ENCODE assay signal across 26 mouse cellular contexts in the genomic region with DNA sequence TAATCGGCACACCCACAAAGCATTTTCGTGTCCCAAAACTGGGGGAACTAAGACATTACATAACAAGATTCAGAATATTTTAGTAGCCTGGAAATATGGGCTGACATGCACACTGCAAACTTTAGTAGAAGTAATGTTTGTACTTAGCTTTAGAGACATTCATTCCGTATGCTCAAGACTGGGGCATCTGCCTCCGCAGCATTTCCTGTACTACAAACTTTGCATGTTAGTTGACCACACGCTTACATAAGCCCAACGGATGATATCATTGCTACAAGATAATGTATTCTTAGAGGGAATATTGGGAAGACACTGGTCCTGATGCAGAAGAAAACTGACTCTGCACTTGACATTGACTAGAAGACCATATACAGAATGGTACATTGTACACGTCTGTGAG. TPM values are rescaled to one million over a fixed set of nuclear protein-coding genes. Genes with fewer than 3 reads are reported as not detected.
"Had no signal": no experiment of that assay in that cellular context is flagged by ENCODE, and none has a peak within 500 bp of the region (broad histone marks: within the 10 kb centered on the region; RNA-seq: fewer than 3 reads in every experiment).

No protein-coding gene starts in this region.

- H3K4me2 ChIP-seq: heart, embryonic 12.5 days; hindbrain, embryonic 12.5 days; hindbrain, embryonic 14.5 days; intestine, embryonic 15.5 days; limb, embryonic 12.5 days; liver, embryonic 11.5 days; liver, embryonic 13.5 days; liver, embryonic 15.5 days had no signal

- ATAC-seq: hindbrain, embryonic 16.5 days; inflammation-experienced regulatory T-cells, adult 6 months; intestine, embryonic 15.5 days; intestine, postnatal 0 days had no signal

- H3K9me3 ChIP-seq: heart, embryonic 10.5 days; heart, embryonic 12.5 days; hindbrain, embryonic 10.5 days; hindbrain, embryonic 12.5 days; intestine, embryonic 15.5 days; limb, embryonic 10.5 days; limb, embryonic 12.5 days; liver, embryonic 13.5 days; liver, embryonic 15.5 days had no signal

- DNase-seq: gastrocnemius, postnatal 14 days; gastrocnemius, postnatal 36 days; heart, adult 18-20 months; heart, postnatal 10 days; heart, postnatal 4 days; kidney, adult 18-20 months; kidney, adult 8-10 months; kidney, postnatal 10 days; kidney, postnatal 25 days; kidney, postnatal 4 days; liver; liver, embryonic 13.5 days had no signal

- H3K36me3 ChIP-seq: intestine, embryonic 15.5 days; liver, embryonic 13.5 days; liver, embryonic 15.5 days had no signal

- H3K9ac ChIP-seq: heart, embryonic 12.5 days; hindbrain, embryonic 12.5 days; hindbrain, embryonic 14.5 days; intestine, embryonic 15.5 days; limb, embryonic 12.5 days; liver, embryonic 13.5 days; liver, embryonic 15.5 days had no signal

- H3K27me3 ChIP-seq: heart, embryonic 12.5 days; hindbrain, embryonic 12.5 days; intestine, embryonic 15.5 days; limb, embryonic 12.5 days; liver, embryonic 13.5 days; liver, embryonic 15.5 days had no signal

- H3K27ac ChIP-seq: heart, embryonic 10.5 days; hindbrain, embryonic 10.5 days; hindbrain, embryonic 12.5 days; hindbrain, embryonic 14.5 days; intestine, embryonic 15.5 days; left cerebral cortex, adult 2 months; limb, embryonic 10.5 days; limb, embryonic 12.5 days; liver, embryonic 13.5 days; liver, embryonic 15.5 days had no signal

- H3K4me3 ChIP-seq: heart, embryonic 10.5 days; heart, embryonic 12.5 days; hindbrain, embryonic 10.5 days; hindbrain, embryonic 12.5 days; intestine, embryonic 15.5 days; left cerebral cortex, adult 2 months; limb, embryonic 10.5 days; limb, embryonic 12.5 days; liver, embryonic 13.5 days; liver, embryonic 15.5 days had no signal

- H3K4me1 ChIP-seq: hindbrain, embryonic 10.5 days; limb, embryonic 10.5 days; liver, embryonic 13.5 days; liver, embryonic 15.5 days had no signal

RNA-seq across cellular contexts. Expression of a gene that starts 8.8 kb away (rescaled TPM):
- polyA plus RNA-seq: inflammation-experienced regulatory T-cells, adult 6 months had no signal
